Mouse (Mus musculus): ENCODE results near the gene Hist2h2aa1.
"Not testable (repeated sequence)": the region's sequence is repeated elsewhere in the genome, so short reads cannot be mapped to it uniquely, and the experiment has no call there.

Gene Hist2h2aa1

DNA sequence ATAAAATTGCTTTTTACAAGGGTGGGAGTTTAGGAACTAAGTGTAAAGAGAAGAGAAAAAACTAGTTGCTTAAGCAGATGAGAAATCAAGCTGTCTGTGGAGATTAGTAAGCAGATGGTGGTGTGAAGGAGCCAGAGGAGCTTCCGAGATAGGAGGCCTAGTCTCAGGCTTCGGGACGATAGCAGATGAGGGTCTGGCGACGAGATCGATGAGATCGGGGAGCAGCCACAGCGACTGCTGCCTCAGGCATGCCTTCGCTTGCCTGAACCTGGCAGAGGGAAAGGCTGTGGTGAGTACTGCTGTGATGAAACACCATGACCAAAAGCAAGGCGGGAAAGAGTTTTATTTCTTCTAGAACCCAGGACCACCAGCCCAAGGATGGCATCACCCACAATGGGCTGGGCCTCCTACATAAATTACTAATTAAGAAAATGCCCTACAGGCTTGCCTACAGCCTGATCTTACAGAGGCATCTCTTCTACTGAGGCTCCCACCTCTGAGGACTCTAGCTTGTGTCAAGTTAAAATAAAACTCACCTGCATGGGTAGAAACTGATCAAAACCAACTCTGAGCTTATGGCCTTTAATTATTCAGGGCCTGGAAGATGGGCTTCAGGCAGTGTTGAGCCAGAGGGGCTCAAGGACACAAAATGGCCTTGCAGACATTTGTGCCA is 9.5 kb downstream of the Hist2h2aa1 start:
- no peak for DNase-seq (ENCODE audit: low spot score)

DNA sequence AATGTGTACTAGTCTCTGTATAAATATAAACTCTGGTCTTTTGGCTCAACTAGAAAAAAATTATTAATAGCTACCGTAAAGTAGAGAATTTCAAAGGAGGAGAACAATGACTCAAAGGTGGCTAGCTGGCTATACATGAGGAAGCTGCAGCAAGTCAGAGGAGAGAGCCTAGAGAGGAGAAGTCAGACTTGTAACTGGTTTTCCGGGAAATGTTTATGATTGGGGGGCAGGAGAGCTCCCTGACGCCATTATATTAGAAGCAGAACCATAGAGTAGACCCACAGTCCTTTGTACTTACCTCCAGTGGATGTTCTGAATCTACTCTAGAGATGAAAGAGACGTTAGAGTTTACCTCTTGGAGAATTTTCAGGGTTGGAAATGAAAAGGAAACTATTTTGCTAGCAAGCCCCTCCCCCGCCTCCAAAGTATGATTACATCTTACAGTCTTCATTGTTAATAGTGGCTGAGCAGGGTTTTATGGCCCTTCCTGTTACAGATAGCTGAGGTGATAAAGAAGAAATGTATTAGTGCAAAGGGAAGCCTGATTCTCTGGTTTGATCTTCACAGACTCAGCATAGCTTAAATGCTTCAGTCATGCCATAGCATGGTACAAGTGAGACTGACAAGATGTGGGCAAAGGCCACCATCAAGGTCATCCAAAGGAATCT is 10.8 kb downstream of the Hist2h2aa1 start:
- no peak for DNase-seq (ENCODE audit: low spot score)

DNA sequence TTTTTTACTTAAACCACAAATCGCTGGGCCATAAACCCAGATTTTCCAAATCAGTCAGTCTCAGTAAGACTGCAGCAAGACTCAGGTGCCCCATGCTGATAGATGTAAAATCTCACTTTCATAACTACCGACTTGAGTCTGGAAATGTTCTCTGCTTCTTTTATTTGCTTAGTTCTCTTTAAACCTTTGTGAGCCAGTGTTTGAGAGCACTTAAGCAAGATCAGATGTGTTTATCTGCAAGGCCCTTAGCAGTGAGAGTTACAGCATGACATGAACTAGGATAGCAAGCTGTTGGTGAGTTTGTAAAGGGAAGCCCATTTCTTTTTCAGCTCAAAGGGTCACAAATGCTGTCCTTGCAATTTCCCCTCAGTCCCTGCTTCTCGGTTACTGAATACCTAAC is 11.9 kb downstream of the Hist2h2aa1 start:
- no peak for DNase-seq (ENCODE audit: low spot score)

DNA sequence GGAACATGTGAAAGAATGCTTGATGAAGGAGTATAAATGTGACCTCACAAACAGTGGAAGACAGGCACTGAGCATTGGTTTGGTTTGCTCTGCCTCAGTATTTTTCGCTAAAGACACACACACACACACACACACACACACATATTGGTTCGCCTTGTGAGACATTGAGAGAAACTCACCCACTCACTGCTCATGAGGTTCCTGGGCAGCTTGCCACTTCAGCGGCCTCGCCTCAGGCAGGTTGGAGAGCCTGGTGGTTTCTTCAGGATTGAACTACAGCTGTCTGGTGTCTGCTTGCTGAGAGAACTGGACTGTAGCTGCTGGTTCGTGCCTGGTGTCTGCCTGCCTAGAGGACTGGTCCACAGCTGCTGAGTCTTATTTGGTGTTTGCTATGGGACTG is 14.9 kb downstream of the Hist2h2aa1 start:
- no peak for DNase-seq (ENCODE audit: low spot score)

DNA sequence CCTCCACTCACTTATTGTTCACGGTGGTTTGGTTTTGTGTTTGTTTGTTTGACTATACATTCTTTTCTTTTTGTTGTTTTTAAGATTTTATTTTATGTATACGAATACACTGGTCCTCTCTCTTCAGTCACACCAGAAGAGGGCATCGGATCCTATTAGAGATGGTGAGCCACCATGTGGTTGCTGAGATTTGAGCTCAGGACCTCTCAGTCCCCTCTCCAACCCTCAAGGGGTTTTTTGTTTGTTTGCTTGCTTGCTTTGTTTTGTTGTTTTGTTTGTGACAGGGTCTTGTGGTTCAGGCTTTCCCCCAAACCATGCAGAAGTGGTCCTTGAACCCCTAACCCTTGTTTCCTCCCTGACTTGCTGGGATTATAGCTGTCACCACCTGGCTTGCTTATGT is 16.3 kb downstream of the Hist2h2aa1 start:
- no peak for DNase-seq (ENCODE audit: low spot score)

DNA sequence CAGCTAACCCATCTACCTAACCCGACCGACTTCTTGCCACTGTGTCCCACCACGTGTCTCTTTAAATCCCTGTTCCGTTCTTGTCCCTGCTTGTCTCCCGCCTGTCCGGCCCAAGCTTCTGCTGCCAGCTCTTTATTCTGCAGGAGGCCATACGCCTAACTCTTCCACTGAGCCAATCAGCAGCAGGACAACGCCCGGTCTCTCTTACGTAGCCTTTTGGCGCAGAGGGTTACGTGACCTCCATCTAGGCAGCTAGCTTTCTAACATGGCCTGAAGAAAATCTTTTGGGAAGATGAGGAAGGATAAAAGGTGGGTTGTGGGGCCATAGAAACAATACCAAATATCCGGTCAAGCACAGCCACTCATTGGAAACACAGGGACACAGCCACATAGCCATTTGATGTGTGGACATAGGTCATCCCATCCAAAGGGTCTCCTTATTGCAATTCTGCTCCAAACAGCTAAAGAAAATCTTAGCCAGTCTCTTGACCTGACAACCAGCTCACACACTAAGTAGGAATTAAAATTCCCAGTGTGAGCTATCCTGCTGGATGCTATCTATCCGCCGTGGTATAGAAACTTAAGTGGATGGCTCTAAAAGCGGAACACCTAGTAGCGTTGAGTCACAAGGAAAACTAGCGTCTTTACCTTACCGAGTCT is 17.0 kb downstream of the Hist2h2aa1 start:
- peak; percentile 75 for DNase-seq (ENCODE audit: low spot score)

DNA sequence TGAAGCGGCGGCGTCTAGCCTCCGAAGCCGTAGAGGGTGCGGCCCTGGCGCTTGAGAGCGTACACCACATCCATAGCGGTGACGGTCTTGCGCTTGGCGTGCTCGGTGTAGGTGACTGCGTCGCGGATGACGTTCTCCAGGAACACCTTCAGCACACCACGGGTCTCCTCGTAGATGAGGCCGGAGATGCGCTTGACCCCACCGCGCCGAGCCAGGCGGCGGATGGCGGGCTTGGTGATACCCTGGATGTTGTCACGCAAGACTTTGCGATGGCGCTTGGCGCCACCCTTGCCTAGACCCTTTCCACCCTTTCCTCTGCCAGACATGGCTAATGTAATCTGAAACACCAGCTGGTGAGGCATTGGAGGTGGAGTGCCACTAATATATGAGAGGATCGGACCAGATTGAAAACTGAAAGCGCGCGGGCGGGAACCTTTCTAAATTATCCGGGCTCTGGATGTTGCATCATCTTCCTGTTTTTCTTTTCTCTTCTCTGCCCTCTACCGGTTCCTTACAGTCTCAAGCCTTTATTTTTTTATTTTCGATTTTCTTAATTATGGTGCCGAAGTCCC is 17.8 kb downstream of the Hist2h2aa1 start, which contains the start of gene Hist2h4:
Gene Hist2h4 (minus strand): TSS at position 333 of the 572 bp plus-strand sequence.
- peak; percentile 85 for DNase-seq (ENCODE audit: low spot score)

DNA sequence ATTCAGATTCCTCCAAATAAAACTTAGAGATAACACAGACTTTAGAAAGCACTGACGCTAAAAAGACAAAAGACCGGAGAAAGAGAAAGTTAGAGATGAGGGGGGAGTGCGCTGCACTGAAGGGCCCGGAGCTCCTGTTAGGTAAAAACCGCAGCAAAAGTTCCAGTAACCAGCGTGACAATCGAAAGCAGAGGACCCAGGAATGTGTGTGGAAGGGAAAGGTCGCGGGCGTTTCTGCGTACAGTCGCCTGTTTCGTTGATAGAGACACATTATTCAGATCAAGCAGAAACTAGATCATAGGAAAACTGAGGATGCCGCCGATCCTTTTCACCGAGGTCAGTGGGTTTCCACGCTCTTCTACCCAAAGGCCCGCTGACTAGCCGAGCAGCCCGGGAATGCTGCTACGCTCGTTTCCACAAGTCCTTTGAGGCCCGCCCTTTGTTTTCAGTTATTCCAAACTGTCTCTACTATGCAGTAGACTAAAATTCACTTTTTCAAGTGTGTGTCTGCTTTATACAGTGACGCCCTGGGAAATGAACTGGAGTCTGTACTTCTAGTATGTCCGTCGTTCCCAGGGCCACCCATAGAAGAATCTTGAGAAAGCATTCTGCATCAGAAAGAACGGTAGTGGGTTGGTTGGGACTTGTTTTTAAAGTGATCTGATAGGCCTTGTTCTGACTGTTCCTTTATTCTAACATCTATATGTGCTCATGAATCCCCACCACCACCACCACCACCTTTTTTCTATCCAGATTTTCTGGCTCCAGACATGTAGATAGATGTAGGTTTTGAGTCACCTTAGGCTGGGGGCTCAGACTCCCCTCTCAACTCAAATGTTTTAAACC is 18.5 kb downstream of the Hist2h2aa1 start:
- no peak for DNase-seq (ENCODE audit: low spot score)

DNA sequence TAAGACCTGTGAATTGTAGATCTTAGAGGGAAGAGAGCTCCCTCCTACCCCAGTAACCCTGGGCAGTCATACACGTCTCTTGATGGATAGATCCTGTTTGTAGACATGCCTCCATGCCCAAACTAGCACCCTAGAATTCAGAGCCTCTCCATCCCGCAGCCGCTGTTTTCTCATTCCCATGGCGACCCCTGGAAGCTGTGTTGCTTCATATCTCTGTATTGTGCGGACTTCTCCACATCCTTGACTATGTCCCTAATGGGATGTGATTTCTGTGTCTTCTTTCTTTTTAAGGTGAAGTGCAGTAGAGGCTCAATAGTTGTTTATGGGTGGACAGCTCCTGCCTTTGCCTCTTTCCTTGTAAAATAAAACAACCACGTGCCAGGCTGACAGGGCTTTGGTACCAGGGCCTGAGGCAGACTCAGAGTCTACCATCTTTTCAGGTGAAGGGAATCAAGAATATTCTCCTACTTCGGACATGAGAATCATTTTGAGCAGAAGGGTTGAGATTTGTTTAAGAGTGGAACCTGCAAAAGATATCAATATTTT is 19.2 kb downstream of the Hist2h2aa1 start:
- no peak for DNase-seq (ENCODE audit: low spot score)

DNA sequence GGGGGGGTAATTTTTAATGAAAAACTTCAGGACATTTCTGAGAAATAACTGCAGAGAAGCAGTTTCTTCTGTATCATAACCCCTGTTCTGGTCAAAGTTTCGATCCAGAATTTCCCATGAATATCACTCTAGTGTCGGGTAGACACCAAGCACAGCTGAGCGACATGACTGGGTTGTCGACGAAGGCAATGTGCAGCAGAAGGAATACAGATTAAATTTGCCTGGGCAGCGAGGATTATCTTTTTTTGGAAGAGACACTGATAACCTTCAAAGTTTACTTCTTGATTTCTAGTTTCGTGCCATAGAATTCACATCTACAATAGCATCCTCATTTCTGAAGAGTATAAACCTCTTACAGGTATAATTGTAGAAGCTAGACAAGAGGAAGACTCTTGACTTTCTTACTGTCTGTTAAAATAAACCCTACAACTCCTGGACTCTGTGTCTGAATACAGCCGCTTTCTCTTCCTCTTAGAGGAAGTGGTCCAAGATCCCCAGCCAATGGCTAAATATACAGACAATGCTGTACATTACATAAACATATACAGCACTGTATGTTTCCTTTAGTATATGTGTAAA is 20.9 kb downstream of the Hist2h2aa1 start:
- no peak for DNase-seq (ENCODE audit: low spot score)

DNA sequence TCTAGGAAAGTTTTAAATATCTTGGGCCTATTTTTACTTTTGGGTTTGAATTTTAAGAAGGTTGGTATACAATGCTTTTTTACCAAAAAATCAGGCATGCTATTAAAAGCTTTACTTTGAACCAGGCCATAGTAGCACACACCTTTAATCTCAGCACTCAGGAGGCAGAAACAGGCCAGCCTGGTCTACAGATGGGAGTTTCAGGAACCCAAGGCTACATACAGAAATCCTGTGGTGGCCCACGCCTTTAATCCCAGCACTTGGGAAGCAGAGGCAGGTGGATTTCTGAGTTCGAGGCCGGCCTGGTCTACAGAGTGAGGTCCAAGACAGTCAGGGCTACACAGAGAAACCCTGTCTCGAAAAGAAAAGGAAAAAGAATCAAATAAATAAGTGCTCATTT is 22.2 kb downstream of the Hist2h2aa1 start:
- no peak for DNase-seq (ENCODE audit: low spot score)

DNA sequence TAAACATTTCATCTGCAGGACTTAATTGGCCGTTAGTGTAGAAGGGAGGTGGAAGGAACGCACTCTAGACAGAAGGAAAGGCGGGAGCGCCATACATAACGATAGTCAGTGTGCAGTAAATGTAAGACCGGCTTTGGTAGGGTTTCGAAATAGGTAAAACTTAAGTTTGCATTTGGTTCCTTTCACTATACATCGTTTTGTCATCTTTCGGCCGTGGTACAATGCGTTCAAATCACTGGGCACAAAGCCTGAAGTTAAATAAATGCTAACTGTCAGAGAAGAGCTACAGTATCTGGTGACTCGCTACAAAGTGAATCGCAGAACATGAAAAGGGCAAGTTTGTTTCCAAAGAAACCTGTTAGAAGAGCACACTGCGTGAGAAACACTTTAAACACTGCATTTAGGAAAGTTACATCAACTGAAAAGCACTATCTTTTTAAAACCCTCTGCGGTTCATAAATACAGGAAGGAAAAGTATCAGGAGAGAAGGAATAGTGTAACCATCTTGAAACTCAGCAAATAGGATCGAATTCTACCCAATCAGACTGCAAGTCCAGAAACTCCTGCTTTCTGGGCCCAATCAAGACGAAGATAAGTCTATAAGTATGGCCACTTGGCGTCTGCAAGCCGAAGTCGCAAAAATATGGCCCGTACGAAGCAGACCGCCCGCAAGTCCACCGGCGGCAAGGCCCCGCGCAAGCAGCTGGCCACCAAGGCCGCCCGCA is 22.9 kb downstream of the Hist2h2aa1 start, which contains the start of gene Hist2h3b:
Gene Hist2h3b (plus strand): TSS at position 604 of the 725 bp plus-strand sequence.
- peak; percentile 71 for DNase-seq (ENCODE audit: low spot score)

DNA sequence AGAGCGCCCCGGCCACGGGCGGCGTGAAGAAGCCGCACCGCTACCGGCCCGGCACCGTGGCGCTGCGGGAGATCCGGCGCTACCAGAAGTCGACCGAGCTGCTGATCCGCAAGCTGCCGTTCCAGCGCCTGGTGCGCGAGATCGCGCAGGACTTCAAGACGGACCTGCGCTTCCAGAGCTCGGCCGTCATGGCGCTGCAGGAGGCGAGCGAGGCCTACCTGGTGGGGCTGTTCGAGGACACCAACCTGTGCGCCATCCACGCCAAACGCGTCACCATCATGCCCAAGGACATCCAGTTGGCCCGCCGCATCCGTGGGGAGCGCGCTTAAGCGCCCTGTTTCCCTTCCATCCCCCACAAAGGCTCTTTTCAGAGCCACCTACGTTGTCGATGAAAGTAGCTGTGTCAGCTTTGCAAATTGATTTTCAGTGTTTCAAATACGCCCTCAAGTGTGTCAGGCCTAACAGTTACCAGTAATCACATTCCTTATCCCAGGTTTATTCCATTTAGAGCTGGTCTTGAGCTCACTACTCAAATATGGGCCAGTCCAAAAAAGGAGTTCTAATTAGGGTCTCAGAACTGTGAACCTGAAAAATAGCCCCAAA is 23.6 kb downstream of the Hist2h2aa1 start:
- not testable (repeated sequence) for DNase-seq (ENCODE audit: low spot score)

DNA sequence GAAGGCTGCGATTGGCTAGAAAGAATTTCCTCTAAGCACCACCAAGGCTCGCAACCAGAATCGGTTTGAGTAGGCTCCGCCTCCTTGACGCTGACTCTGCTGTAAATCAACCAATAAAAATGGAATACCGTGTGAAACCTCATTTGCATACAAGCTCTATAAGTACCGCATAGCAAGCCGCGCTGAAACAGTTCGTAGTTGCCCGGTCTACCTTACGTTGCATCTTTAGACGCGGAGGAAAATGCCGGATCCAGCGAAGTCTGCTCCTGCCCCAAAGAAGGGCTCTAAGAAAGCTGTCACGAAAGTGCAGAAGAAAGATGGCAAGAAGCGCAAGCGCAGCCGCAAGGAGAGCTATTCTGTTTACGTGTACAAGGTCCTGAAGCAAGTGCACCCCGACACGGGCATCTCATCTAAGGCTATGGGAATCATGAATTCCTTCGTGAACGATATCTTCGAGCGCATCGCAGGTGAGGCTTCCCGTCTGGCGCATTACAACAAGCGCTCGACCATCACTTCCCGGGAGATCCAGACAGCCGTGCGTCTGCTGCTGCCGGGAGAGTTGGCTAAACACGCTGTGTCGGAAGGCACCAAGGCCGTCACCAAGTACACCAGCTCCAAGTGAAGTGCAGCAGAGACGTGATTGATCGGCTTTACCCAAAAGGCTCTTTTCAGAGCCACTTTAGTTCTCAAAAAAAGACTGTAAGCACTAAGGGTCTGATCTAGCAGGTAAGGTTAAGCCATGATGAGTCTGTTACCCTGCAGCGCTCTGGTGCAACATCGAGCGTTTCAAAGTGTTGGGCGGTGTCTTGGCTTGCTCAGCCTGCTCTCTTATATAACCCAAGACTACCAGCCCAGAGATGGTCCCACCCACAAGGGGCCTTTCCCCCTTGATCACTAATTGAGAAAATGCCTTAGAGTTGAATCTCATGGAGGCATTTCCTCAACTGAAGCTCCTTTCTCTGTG is 24.5 kb downstream of the Hist2h2aa1 start, which contains the start of gene Hist2h2bb:
Gene Hist2h2bb (plus strand): TSS at position 242 of the 964 bp plus-strand sequence.
- peak; percentile 87 for DNase-seq (ENCODE audit: low spot score)

DNA sequence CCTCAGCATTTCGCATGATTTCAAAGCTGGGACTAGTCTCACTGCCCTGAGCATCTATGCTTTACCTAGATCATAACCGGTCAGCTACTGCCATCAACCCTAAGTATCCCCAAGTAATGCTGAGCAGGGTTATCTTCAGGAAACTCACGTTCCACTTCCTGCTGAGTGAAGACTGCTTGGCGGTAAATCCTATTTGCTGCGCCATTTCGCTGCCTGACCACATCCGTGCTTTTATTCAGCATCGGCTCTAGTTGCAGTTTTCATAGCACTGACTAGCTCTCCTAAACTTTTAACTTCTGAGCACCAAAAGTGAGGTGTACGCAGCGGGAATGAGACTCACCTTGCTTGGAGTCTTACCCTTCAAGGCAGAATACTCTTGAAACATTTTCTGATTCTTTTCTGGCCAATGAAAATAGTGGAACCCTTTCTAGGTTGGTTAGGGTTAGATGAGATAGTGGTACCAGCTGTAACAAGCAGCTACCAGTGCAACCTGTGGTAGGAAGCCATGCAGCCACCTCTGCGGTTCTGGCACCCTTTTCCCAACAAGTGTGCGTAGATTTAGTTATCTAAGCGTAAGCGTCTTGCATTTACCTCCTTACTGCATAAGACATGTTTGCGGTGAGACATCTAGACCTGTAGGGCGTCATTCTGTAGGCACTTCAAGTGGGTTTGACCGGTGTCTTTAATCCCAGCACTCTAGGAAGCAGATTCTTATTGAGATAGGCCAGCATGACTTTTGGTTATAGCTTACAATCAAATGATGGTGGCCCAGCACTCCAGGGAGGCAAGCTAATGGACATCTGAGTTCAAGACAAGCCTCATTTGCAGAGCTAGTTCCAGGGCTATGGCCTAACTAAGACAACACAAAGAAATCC is 28.5 kb downstream of the Hist2h2aa1 start:
- no peak for DNase-seq (ENCODE audit: low spot score)

DNA sequence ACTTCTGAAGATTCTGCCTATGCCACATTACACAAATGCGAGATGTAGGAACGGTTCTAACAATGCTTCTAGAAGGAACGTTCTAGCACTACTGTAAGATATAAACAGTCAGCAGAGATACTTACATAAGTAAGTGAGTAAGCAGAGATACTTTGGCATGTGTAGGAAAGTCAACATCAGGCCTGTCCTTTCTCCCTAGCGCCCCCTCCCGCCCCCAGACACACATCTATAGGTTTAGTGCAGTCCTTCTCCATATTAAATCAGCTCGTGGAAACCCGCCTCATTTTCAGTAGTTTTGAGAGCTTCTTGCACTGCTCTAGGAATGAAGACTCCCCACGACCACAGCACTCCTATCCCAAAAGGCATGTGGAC is 32.1 kb downstream of the Hist2h2aa1 start:
- no peak for DNase-seq (ENCODE audit: low spot score)

DNA sequence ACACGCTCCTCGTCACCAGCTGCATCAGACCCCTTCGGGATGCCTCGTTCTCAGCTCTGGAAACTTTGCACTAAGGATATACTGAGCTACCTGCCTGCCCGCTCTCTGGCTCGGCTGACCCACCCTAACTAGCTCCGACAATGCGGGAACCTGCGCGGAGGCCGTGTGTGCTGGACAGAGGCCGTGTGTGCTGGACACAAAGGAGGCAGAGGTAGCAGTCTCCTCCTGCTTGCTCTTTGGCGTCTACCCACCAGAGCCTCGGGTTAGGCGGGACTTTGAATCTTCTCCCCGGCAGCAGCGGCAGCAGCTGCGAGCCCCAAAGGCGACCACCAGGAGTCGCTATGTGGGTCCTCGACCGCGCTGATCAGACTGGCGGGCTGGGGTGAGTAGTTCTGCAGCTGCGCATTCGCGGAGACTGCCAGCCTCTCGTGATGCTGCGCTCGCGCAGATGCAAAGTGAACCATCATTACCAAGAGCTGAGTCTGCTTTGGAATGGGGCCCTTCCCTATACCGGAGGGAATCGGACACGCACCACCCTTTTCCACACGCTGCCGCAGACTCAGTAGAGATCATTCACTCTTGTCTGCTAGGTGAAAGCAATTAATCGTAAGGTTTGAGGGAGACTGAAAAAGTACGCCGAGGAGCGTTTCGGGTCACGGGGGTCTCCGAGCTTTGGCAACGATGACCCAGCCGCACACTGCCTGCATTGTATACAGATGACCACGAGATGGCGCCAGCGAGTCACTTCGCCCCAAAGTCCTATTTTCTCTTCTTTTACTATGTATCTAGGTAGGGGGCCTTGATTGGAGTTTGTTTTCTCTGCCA is 32.7 kb downstream of the Hist2h2aa1 start:
- peak; percentile 86 for DNase-seq (ENCODE audit: low spot score)

Measured in testis, postnatal 14 days (tissue).